Mouse (Mus musculus) limb, embryonic 11.5 days (tissue): ENCODE measurements around the gene Wdfy3. TPM values are rescaled to one million over a fixed set of nuclear protein-coding genes. Genes with fewer than 3 reads are reported as not detected.

ENCODE experiments used
- ATAC-seq: fragments of 200-750 bp; cut with Nextera tagmentation; 2 replicates; pipeline ENCODE4 v1.8.0; 2017; ENCODE audit warnings: low read depth; ENCODE audit not compliant: insufficient number of reproducible peaks, low FRiP score, low TSS enrichment
- DNase-seq: peaks from one replicate; pipeline ENCODE4 v3.0.0-alpha.2; 2015; ENCODE audit warnings: low spot score
- H3K27ac ChIP-seq: fragments of 300-500 bp; sonication (generic); replicated peaks from 2 replicates; pipeline ENCODE4 v1.5.1; 2014; ENCODE audit warnings: low read depth, mild to moderate bottlenecking, low read length
- H3K27me3 ChIP-seq: fragments of 300-500 bp; sonication (generic); 2 replicates; pipeline ENCODE4 v1.6.1; 2014; ENCODE audit warnings: mild to moderate bottlenecking, low read length, mixed read lengths; ENCODE audit not compliant: control insufficient read depth, insufficient read depth
- H3K36me3 ChIP-seq: fragments of 300-500 bp; sonication (generic); 2 replicates; pipeline ENCODE4 v1.6.1; 2014; ENCODE audit warnings: mild to moderate bottlenecking, low read length, moderate library complexity, mixed read lengths; ENCODE audit not compliant: control insufficient read depth, insufficient read depth
- H3K4me1 ChIP-seq: fragments of 300-500 bp; sonication (generic); 2 replicates; pipeline ENCODE4 v1.6.1; 2014; ENCODE audit warnings: low read length, mixed read lengths; ENCODE audit not compliant: control insufficient read depth, insufficient read depth
- H3K4me2 ChIP-seq: fragments of 300-500 bp; sonication (generic); 2 replicates; pipeline ENCODE4 v1.6.1; 2014; ENCODE audit warnings: low read depth, mild to moderate bottlenecking, moderate library complexity; ENCODE audit not compliant: severe bottlenecking
- H3K4me3 ChIP-seq: fragments of 300-500 bp; sonication (generic); 2 replicates; pipeline ENCODE4 v1.5.1; 2014; ENCODE audit warnings: low read depth, low read length
- H3K9ac ChIP-seq: fragments of 300-500 bp; sonication (generic); 2 replicates; pipeline ENCODE4 v1.6.1; 2014; ENCODE audit warnings: mild to moderate bottlenecking, low read length
- H3K9me3 ChIP-seq: fragments of 300-500 bp; sonication (generic); 2 replicates; pipeline ENCODE4 v1.6.1; 2016; ENCODE audit warnings: low read length; ENCODE audit not compliant: control insufficient read depth
- WGBS: fragments of 180-500 bp; shearing (Covaris S2); extraction: QIAGEN DNeasy Blood & Tissue Kit; methylation state at CpG from one replicate; pipeline ENCODE4 v1.1.7; 2014; 5-methylcytosine and 5-hydroxymethylcytosine counted together
- polyA plus RNA-seq: library from polyadenylated mRNA; unstranded; fragments of >200 nt; fragmentation: Nextera tagmentation; extraction: Ambion mirVana; gene quantifications from 2 replicates; pipeline ENCODE4 v1.2.1, GENCODE M21; 2014

Wdfy3 gene
- polyA plus RNA-seq, 1 experiment from 2014 or later: 16.5 TPM

DNA sequence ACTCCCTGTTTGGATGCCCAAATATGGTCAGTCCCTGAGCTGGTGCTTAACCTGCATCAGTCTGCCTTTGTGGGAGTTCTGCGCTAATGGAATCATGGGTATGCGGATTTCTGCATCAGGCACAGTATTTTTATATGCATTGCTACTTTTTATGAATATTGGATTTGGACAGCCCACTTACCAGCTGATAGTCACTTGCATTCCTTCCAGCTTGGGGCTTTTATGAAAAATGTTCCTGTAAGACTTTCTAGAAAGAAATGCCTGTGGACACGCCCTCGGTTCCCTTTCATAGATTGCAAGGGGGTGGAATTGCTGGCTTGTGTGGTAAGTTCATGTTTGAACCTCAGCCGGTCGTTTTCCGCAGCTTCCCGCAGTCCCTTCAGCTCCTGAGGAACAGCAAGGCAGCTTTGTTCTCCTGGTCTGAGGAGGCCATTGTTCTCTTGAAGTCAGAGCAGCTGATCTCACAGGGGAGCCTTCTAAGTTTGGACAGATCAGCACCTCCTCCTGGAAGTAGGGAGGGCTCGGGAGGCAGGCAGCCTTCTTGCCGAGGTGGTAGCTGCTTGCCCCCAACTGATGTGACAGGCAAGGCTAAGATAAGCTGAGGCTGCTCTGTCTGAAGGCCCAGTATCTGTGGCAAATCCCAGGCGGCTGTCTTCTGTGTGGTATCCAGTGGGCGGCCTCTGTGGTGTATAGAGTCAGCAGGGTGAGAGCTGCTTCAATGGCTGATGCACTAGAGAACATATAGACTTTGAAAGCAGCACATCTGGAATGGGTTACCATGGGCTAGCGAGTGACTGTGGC lies 244.4 kb downstream of the Wdfy3 start:
- Histone ChIP-seq H3K27ac (no peak overlapping the region), H3K27me3 (no peaks in the 10 kb centered on the region), H3K4me1 (peaks cover 10% of the 10 kb centered on the region; the same call in 1 of the 2 replicates), H3K9me3 (no peaks in the 10 kb centered on the region), H3K9ac (no peak overlapping the region), H3K36me3 (no peaks in the 10 kb centered on the region), H3K4me3 (no peak overlapping the region), H3K4me2 (no peak overlapping the region)
- ATAC-seq (no peak), DNase-seq (peak; percentile 41)
- 35% methylated on average over 13 of the region's 13 CpGs for WGBS

DNA sequence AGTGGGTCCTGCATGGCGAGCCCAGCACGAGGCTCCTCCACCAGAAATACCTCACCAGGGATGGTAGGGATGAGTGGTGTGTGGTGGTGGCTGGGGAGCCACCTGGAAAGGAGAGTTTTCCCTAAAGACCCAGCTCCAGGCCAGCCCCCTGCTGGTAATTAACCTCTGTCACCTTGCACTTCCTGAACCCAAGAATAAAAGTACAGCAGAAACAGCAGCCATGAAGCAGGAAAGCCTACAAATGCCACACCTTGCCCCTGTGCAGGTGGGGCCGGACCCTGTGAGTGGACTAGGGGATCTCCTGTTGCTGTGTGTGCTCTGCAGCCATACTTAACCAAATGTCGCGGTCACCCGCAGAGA lies 247.4 kb downstream of the Wdfy3 start:
- H3K36me3 ChIP-seq: no peaks in the 10 kb centered on the region
- DNase-seq: no peak
- no peak overlapping the region for H3K4me2 ChIP-seq
- no peak overlapping the region for H3K9ac ChIP-seq
- H3K4me1 ChIP-seq: peaks cover 14% of the 10 kb centered on the region; the same call in 1 of the 2 replicates
- H3K4me3 ChIP-seq: no peak overlapping the region
- H3K27me3 ChIP-seq: 0 out of 2 replicates have a peak, but pooled peaks cover under 1% of the 10 kb centered on the region
- whole genome bisulfite sequencing: 37% methylated on average over 6 of the region's 6 CpGs
- H3K27ac ChIP-seq: no peak overlapping the region
- no peak for ATAC-seq
- no peaks in the 10 kb centered on the region for H3K9me3 ChIP-seq

GRCm38 (mm10) chr5:101821491-101822310 lies 248.0 kb downstream of the Wdfy3 start:
- WGBS: 61% methylated on average over 17 of the region's 17 CpGs
- Histone ChIP-seq H3K9me3 (no peaks in the 10 kb centered on the region), H3K36me3 (no peaks in the 10 kb centered on the region), H3K9ac (no peak overlapping the region), H3K4me2 (no peak overlapping the region), H3K4me3 (no peak overlapping the region), H3K4me1 (peaks cover 14% of the 10 kb centered on the region; the same call in 1 of the 2 replicates), H3K27ac (no peak overlapping the region), H3K27me3 (0 out of 2 replicates have a peak, but pooled peaks cover 3% of the 10 kb centered on the region)
- ATAC-seq (no peak), DNase-seq (no peak)

DNA sequence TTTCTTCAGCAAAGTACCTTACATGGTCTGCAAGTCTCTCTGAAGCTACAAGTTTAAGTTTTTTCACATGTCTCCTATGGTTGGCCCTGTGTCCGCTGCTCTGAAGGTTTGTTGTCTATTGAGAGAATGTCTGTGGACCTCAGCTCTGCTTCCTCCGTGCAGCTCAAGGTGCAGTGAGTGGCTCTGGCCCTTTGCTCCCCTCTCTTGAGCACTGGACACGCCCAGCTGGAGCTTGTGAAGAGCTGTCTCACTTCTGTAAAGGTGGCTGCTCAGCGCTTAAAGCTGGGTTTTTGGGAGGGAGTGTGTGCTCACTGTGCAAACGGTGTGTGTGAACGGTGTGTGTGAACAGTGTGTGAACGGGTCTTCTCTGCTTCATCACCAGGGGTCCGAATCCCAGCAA lies 248.7 kb downstream of the Wdfy3 start:
- H3K27me3 ChIP-seq: 0 out of 2 replicates have a peak, but pooled peaks cover 3% of the 10 kb centered on the region
- H3K9ac ChIP-seq: no peak overlapping the region
- H3K36me3 ChIP-seq: no peaks in the 10 kb centered on the region
- H3K4me2 ChIP-seq: no peak overlapping the region
- no peak overlapping the region for H3K27ac ChIP-seq
- no peaks in the 10 kb centered on the region for H3K9me3 ChIP-seq
- no peak for DNase-seq
- ATAC-seq: no peak
- no peak overlapping the region for H3K4me3 ChIP-seq
- H3K4me1 ChIP-seq: peaks cover 11% of the 10 kb centered on the region; the same call in 1 of the 2 replicates
- 72% methylated on average over 8 of the region's 8 CpGs for WGBS

- H3K36me3 ChIP-seq: no peaks in the 10 kb centered on the region
- ATAC-seq: 0 out of 2 replicates have a peak, but pooled peaks have one; percentile 24
- H3K27me3 ChIP-seq: 0 out of 2 replicates have a peak, but pooled peaks cover 3% of the 10 kb centered on the region
- H3K4me2 ChIP-seq: no peak overlapping the region
- no peak overlapping the region for H3K4me3 ChIP-seq
- no peak overlapping the region for H3K9ac ChIP-seq
- peak; percentile 47 for DNase-seq
- 16% methylated on average over 7 of the region's 7 CpGs for WGBS
- H3K27ac ChIP-seq: no peak overlapping the region
- no peaks in the 10 kb centered on the region for H3K9me3 ChIP-seq
- H3K4me1 ChIP-seq: peaks cover 9% of the 10 kb centered on the region; the same call in 1 of the 2 replicates
Measured at GRCm38 (mm10) chr5:101819844-101820243, 249.9 kb downstream of the Wdfy3 start.

DNA sequence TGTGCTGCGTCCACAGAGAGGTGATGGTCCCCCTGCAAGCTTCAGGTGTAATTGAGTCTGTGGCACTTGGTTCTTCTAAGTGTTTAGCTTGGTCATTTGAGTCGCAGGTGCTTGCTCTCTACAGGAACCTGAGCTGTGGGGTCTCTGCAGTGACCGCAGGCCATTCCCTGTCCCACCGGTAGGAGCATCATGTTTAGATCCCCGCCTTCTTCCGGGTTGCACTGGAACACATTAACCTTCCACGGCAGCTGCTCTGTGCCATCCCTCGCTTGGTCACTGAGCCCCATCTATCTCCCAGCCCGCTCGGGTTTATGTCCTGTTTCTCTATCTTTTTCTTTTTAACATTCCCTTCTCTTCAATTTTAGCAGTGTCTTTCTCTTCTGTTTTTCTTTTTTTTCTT lies 250.5 kb downstream of the Wdfy3 start:
- Histone ChIP-seq H3K4me3 (no peak overlapping the region), H3K27ac (no peak overlapping the region), H3K27me3 (0 out of 2 replicates have a peak, but pooled peaks cover 3% of the 10 kb centered on the region), H3K36me3 (no peaks in the 10 kb centered on the region), H3K4me2 (no peak overlapping the region), H3K4me1 (peaks cover 9% of the 10 kb centered on the region; the same call in 1 of the 2 replicates), H3K9me3 (no peaks in the 10 kb centered on the region), H3K9ac (no peak overlapping the region)
- DNase-seq: no peak
- 59% methylated on average over 10 of the region's 10 CpGs for WGBS
- no peak for ATAC-seq

GRCm38 (mm10) chr5:101816822-101817221 lies 252.9 kb downstream of the Wdfy3 start:
- ATAC-seq (no peak), DNase-seq (no peak)
- Histone ChIP-seq H3K27me3 (0 out of 2 replicates have a peak, but pooled peaks cover 3% of the 10 kb centered on the region), H3K4me1 (peaks cover 4% of the 10 kb centered on the region; the same call in 1 of the 2 replicates), H3K4me2 (no peak overlapping the region), H3K9me3 (no peaks in the 10 kb centered on the region), H3K27ac (no peak overlapping the region), H3K36me3 (no peaks in the 10 kb centered on the region), H3K4me3 (no peak overlapping the region), H3K9ac (no peak overlapping the region)
- WGBS: 74% methylated on average over 7 of the region's 7 CpGs
